Mouse (Mus musculus) hindbrain, embryonic 16.5 days (tissue): ENCODE measurements at regions not wholly inside any gene's neighbourhood (a gene's known extent, or its start where the extent isn't known, plus 50 kb on each side); places are given as distances from the start of the nearest gene placed in this dataset.

ENCODE experiments used
- ATAC-seq: fragments of 200-750 bp; cut with Nextera tagmentation; 2 replicates; pipeline ENCODE4 v1.8.0; 2017; ENCODE audit warnings: moderate TSS enrichment, moderate library complexity
- H3K27ac ChIP-seq: fragments of 300-500 bp; sonication (generic); 2 replicates; pipeline ENCODE4 v1.5.1; 2014; ENCODE audit warnings: low read depth, mild to moderate bottlenecking, control low read depth, low read length, moderate library complexity
- H3K27me3 ChIP-seq: fragments of 300-500 bp; sonication (generic); replicated peaks from 2 replicates; pipeline ENCODE4 v1.6.1; 2014; ENCODE audit warnings: low read length; ENCODE audit not compliant: control insufficient read depth, insufficient read depth
- H3K36me3 ChIP-seq: fragments of 300-500 bp; sonication (generic); 2 replicates; pipeline ENCODE4 v1.6.1; 2014; ENCODE audit warnings: mild to moderate bottlenecking, low read length, moderate library complexity, mixed read lengths; ENCODE audit not compliant: control insufficient read depth, insufficient read depth
- H3K4me1 ChIP-seq: fragments of 300-500 bp; sonication (generic); 2 replicates; pipeline ENCODE4 v1.6.1; 2014; ENCODE audit warnings: low read depth, low read length; ENCODE audit not compliant: control insufficient read depth, insufficient read depth
- H3K4me2 ChIP-seq: fragments of 300-500 bp; sonication (generic); 2 replicates; pipeline ENCODE4 v1.6.1; 2014; ENCODE audit warnings: mild to moderate bottlenecking, low read length, control low read depth, moderate library complexity
- H3K4me3 ChIP-seq: fragments of 300-500 bp; sonication (generic); 2 replicates; pipeline ENCODE4 v1.5.1; 2014; ENCODE audit warnings: mild to moderate bottlenecking, low read length, control low read depth, moderate library complexity
- H3K9ac ChIP-seq: fragments of 300-500 bp; sonication (generic); 2 replicates; pipeline ENCODE4 v1.6.1; 2014; ENCODE audit warnings: low read depth, mild to moderate bottlenecking, control low read depth, low read length, moderate library complexity
- H3K9me3 ChIP-seq: fragments of 300-500 bp; sonication (generic); 2 replicates; pipeline ENCODE4 v1.6.1; 2014; ENCODE audit warnings: mild to moderate bottlenecking, low read length, moderate library complexity; ENCODE audit not compliant: control insufficient read depth
- WGBS: fragments of 180-500 bp; shearing (Covaris S2); extraction: QIAGEN DNeasy Blood & Tissue Kit; methylation state at CpG from one replicate; pipeline ENCODE4 v1.1.7; 2014; 5-methylcytosine and 5-hydroxymethylcytosine counted together

- H3K27me3 ChIP-seq: no peaks in the 10 kb centered on the region
- ATAC-seq: no peak
- no peak overlapping the region for H3K4me2 ChIP-seq
- no peak overlapping the region for H3K4me3 ChIP-seq
- no peak overlapping the region for H3K9ac ChIP-seq
- no peak overlapping the region for H3K27ac ChIP-seq
- no peaks in the 10 kb centered on the region for H3K9me3 ChIP-seq
- no peaks in the 10 kb centered on the region for H3K36me3 ChIP-seq
- WGBS: 50% methylated on average over 2 of the region's 2 CpGs
- H3K4me1 ChIP-seq: no peaks in the 10 kb centered on the region
Measured at GRCm38 (mm10) chr11:14350444-14351135, 248.5 kb upstream of the Pom121l12 start.

- H3K9me3 ChIP-seq: no peaks in the 10 kb centered on the region
- no peak overlapping the region for H3K4me3 ChIP-seq
- no peaks in the 10 kb centered on the region; the same call in 1 of the 2 replicates for H3K4me1 ChIP-seq
- WGBS: 23% methylated on average over 1 of the region's 1 CpGs
- H3K9ac ChIP-seq: no peak overlapping the region
- no peak for ATAC-seq
- H3K27me3 ChIP-seq: no peaks in the 10 kb centered on the region
- H3K36me3 ChIP-seq: no peaks in the 10 kb centered on the region
- H3K27ac ChIP-seq: no peak overlapping the region
- H3K4me2 ChIP-seq: no peak overlapping the region
Measured at GRCm38 (mm10) chr11:14378512-14378911, 220.6 kb upstream of the Pom121l12 start.

- Histone ChIP-seq H3K27me3 (no peaks in the 10 kb centered on the region), H3K4me2 (no peak overlapping the region), H3K27ac (no peak overlapping the region), H3K4me1 (no peaks in the 10 kb centered on the region; the same call in 1 of the 2 replicates), H3K9ac (no peak overlapping the region), H3K36me3 (no peaks in the 10 kb centered on the region), H3K4me3 (no peak overlapping the region), H3K9me3 (no peaks in the 10 kb centered on the region)
- peak; percentile 74 for ATAC-seq
- 30% methylated on average over 11 of the region's 11 CpGs for WGBS
Measured at GRCm38 (mm10) chr11:14379763-14380571, 219.1 kb upstream of the Pom121l12 start.

- 81% methylated on average over 1 of the region's 1 CpGs for WGBS
Measured at GRCm38 (mm10) chr11:14380572-14380958, 218.5 kb upstream of the Pom121l12 start.

GRCm38 (mm10) chr11:14387055-14387584 is 212.0 kb upstream of the Pom121l12 start:
- ATAC-seq: no peak
- Histone ChIP-seq H3K4me3 (no peak overlapping the region), H3K4me2 (no peak overlapping the region), H3K36me3 (no peaks in the 10 kb centered on the region), H3K9me3 (no peaks in the 10 kb centered on the region), H3K9ac (no peak overlapping the region), H3K27ac (no peak overlapping the region), H3K27me3 (no peaks in the 10 kb centered on the region), H3K4me1 (no peaks in the 10 kb centered on the region)
- 28% methylated on average over 3 of the region's 3 CpGs for WGBS

More at GRCm38 (mm10) chr11:14380572-14380958, 218.5 kb upstream of the Pom121l12 start:
- H3K27ac ChIP-seq: no peak overlapping the region
- H3K4me2 ChIP-seq: no peak overlapping the region
- H3K9ac ChIP-seq: no peak overlapping the region
- no peaks in the 10 kb centered on the region for H3K9me3 ChIP-seq
- H3K27me3 ChIP-seq: no peaks in the 10 kb centered on the region
- no peaks in the 10 kb centered on the region; the same call in 1 of the 2 replicates for H3K4me1 ChIP-seq
- no peaks in the 10 kb centered on the region for H3K36me3 ChIP-seq
- peak; percentile 37 for ATAC-seq
- no peak overlapping the region for H3K4me3 ChIP-seq

- Histone ChIP-seq H3K36me3 (no peaks in the 10 kb centered on the region), H3K4me2 (no peak overlapping the region), H3K4me1 (no peaks in the 10 kb centered on the region), H3K27ac (no peak overlapping the region), H3K27me3 (no peaks in the 10 kb centered on the region), H3K9me3 (no peaks in the 10 kb centered on the region), H3K4me3 (no peak overlapping the region), H3K9ac (no peak overlapping the region)
- 71% methylated on average over 5 of the region's 5 CpGs for WGBS
- ATAC-seq: no peak
Measured at GRCm38 (mm10) chr11:14387720-14388119, 211.4 kb upstream of the Pom121l12 start.
